Mouse (Mus musculus) kidney, adult 11 months (tissue): ENCODE measurements at regions not wholly inside any gene's neighbourhood (a gene's known extent, or its start where the extent isn't known, plus 50 kb on each side); places are given as distances from the start of the nearest gene placed in this dataset.

Experiments
- DNase-seq: peaks from one replicate; pipeline ENCODE4 v3.0.0; 2022

GRCm38 (mm10) chr2:133221762-133222556, 276.3 kb upstream of the Fermt1 start:
- DNase-seq, result no peak

- DNase-seq, result no peak
Observed at GRCm38 (mm10) chr2:133235175-133235920, 289.6 kb upstream of the Fermt1 start.

GRCm38 (mm10) chr2:133252131-133252530, 299.8 kb upstream of the Bmp2 start:
- DNase-seq, result no peak

- DNase-seq, result no peak
Observed at GRCm38 (mm10) chr2:133274424-133274823, 277.5 kb upstream of the Bmp2 start.

GRCm38 (mm10) chr2:133278546-133278945, 273.4 kb upstream of the Bmp2 start:
- no peak for DNase-seq

GRCm38 (mm10) chr2:133279275-133279674, 272.7 kb upstream of the Bmp2 start:
- DNase-seq, result no peak

- no peak for DNase-seq
Observed at GRCm38 (mm10) chr2:133282692-133283091, 269.3 kb upstream of the Bmp2 start.

GRCm38 (mm10) chr2:133283709-133284108, 268.2 kb upstream of the Bmp2 start:
- no peak for DNase-seq

GRCm38 (mm10) chr2:133294136-133294535, 257.8 kb upstream of the Bmp2 start:
- DNase-seq, result no peak

- no peak for DNase-seq
Observed at GRCm38 (mm10) chr2:133305936-133306335, 246.0 kb upstream of the Bmp2 start.

- no peak for DNase-seq
Observed at GRCm38 (mm10) chr2:133311001-133311400, 241.0 kb upstream of the Bmp2 start.

- DNase-seq, result no peak
Observed at GRCm38 (mm10) chr2:133326290-133327050, 225.5 kb upstream of the Bmp2 start.

- no peak for DNase-seq
Observed at GRCm38 (mm10) chr2:133327653-133328052, 224.3 kb upstream of the Bmp2 start.

GRCm38 (mm10) chr2:133336177-133336901, 215.6 kb upstream of the Bmp2 start:
- DNase-seq, result no peak

- DNase-seq, result no peak
Observed at GRCm38 (mm10) chr2:133338150-133338549, 213.8 kb upstream of the Bmp2 start.

GRCm38 (mm10) chr2:133341352-133341751, 210.6 kb upstream of the Bmp2 start:
- no peak for DNase-seq

- DNase-seq, result no peak
Observed at GRCm38 (mm10) chr2:133345964-133346788, 205.8 kb upstream of the Bmp2 start.

GRCm38 (mm10) chr2:133346789-133347424, 205.1 kb upstream of the Bmp2 start:
- no peak for DNase-seq

GRCm38 (mm10) chr2:133351306-133351705, 200.7 kb upstream of the Bmp2 start:
- no peak for DNase-seq

GRCm38 (mm10) chr2:133352800-133353199, 199.2 kb upstream of the Bmp2 start:
- DNase-seq, result no peak

- no peak for DNase-seq
Observed at GRCm38 (mm10) chr2:133362693-133363443, 189.1 kb upstream of the Bmp2 start.
